Mouse (Mus musculus): Measurements from ENCODE around the gene Sycn.

- no peak for TF ChIP-seq POLR2A (IDR thresholded peaks at IDR 0.05; ENCODE audit: borderline replicate concordance, extremely low read depth, insufficient read depth, insufficient read length, poor library complexity, severe bottlenecking)
- no peak for TF ChIP-seq CTCF (IDR thresholded peaks at IDR 0.05; ENCODE audit: borderline replicate concordance, extremely low read depth, insufficient read depth, insufficient read length)
These were observed 6.9 kb downstream of the Sycn start for GRCm38 (mm10) chr7:28547628-28548027.

Measured in brain, embryonic 14.5 days (tissue).